Mouse (Mus musculus) natural killer cell, adult 2 months (primary cell): ENCODE results near the gene Gm10409.
"Not testable (repeated sequence)": the region's sequence is repeated elsewhere in the genome, so short reads cannot be mapped to it uniquely, and the experiment has no call there.

Experiments used
- DNase-seq, 2 experiments: peaks; one replicate each; pipeline ENCODE4 v3.0.0; 2022; ENCODE audit warnings: low spot score in 2 of 2

Gm10409 gene

DNA sequence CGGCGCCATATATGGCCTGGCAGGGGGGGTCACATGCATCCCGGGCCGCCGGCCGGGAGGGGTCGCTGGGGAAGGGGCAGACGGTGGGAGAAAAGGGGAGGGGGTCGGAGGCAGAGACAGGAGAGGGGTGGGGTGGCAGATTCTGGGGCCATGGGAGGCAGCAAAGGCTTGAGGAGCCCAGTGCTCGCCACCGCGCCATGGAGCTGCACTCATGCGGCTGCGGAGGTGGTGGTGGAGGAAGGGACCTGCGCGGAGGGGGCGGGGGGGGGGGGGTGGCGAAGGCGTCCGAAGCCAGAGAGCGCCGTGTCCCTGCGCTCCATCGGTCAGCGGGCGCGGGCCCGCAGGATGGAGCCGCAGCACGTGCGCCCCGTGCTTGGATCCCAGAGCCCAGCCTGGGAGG is at the start of gene Gm10409:
TSS of gene Gm10409 (plus strand) at position 301 of the 400 bp plus-strand sequence.
- not testable (repeated sequence) for DNase-seq

DNA sequence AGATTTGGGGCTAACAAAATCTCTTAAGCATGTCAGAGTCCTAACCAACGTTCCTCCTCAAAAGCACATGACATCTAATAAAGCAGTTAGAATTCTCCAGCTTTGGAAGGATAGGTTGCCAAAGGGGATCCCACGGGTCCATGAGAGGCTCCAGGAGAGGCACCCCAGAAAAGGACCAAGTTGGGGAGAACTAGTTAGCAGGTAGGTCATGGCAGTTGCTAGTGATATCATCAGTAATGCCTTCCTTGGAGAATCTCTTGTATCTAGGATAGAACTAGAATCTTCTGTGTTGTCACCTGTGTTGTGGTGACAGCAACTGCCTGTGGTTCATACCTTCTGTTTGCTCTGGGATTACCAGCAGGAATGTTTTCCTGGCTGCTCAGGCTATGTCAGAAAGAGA is 17.6 kb upstream of the Gm10409 start, which contains the start of gene Gm10413:
TSS of gene Gm10413 (plus strand) at position 301 of the 400 bp plus-strand sequence.
- not testable (repeated sequence) for DNase-seq

DNA sequence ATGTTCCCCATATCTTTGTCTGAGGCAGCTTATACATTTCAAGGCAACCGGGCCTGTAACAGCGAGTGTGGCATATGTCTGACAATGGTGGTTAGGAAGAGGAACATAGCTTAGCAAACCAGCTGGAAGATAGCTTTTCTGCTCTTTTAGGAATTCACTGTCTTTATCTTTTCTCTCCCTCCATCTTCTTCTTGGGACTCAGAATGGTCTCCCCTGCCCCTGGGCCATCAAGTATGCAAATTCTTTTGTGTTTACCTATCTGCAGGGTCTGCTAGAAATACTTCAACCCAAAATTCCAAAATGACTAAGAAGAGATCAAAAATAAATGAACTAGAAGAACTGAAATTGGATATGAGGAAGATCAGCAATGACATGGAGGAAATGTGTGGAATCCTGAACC is 15.4 kb downstream of the Gm10409 start, which contains the start of gene Gm3005:
TSS of gene Gm3005 (plus strand) at position 301 of the 400 bp plus-strand sequence.
- not testable (repeated sequence) for DNase-seq

DNA sequence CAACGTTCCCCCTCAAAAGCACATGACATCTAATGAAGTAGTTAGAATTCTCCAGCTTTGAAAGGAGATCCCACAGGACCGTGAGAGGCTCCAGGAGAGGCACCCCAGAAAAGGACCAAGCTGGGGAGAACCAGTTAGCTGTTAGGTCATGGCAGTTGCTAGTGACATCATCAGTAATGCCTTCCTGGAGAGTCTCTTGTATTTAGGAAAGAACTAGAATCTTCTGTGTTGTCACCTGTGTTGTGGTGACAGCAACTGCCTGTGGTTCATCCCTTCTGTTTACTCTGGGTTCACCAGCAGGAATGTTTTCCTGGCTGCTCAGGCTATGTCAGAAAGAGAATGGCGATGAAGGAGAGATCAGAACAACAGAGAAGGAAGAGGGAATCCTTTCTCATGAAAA is 36.7 kb downstream of the Gm10409 start, which contains the start of gene Gm10408:
TSS of gene Gm10408 (plus strand) at position 301 of the 400 bp plus-strand sequence.
- not testable (repeated sequence) for DNase-seq
